Mouse (Mus musculus) embryonic fibroblast, embryonic 13.5 days (primary cell): ENCODE data around the gene Prickle4. TPM values are rescaled to one million over a fixed set of nuclear protein-coding genes. Genes with fewer than 3 reads are reported as not detected.

ENCODE experiments used
- H3K27ac ChIP-seq: 2 replicates; pipeline ENCODE4 v1.5.1; 2012; ENCODE audit warnings: low read length, control low read depth, inconsistent platforms; ENCODE audit not compliant: insufficient read depth
- H3K4me1 ChIP-seq: 2 replicates; pipeline ENCODE4 v1.6.1; 2011; ENCODE audit warnings: low read length; ENCODE audit not compliant: control insufficient read depth, insufficient read depth
- H3K4me3 ChIP-seq: 2 replicates; pipeline ENCODE4 v1.5.1; 2011; ENCODE audit warnings: mild to moderate bottlenecking, control low read depth, low read length; ENCODE audit not compliant: insufficient read depth
- CTCF ChIP-seq: IDR thresholded peaks from 2 replicates; pipeline ENCODE4 v1.5.1; 2011; ENCODE audit warnings: mild to moderate bottlenecking, control low read depth, low read length, moderate library complexity, borderline replicate concordance; ENCODE audit not compliant: insufficient read depth
- POLR2A ChIP-seq: IDR thresholded peaks from 2 replicates; pipeline ENCODE4 v1.6.1; 2011; ENCODE audit warnings: low read depth, mild to moderate bottlenecking, control low read depth, low read length, moderate library complexity
- polyA plus RNA-seq: library from polyadenylated mRNA; stranded (reverse); fragments of >200 nt; gene quantifications from 2 replicates; pipeline ENCODE4 v1.2.4, GENCODE M21; 2011; ENCODE audit warnings: low read depth; ENCODE audit not compliant: missing spikeins, insufficient read length

Gene Prickle4
- polyA plus RNA-seq, 1 experiment: not detected

- TF ChIP-seq POLR2A (no peak), CTCF (no peak)
- no peak overlapping the region for H3K27ac ChIP-seq
- no peak overlapping the region for H3K4me3 ChIP-seq
- H3K4me1 ChIP-seq: peaks cover 11% of the 10 kb centered on the region
Measured at GRCm38 (mm10) chr17:47691650-47692049, 2.9 kb downstream of the Prickle4 start.

GRCm38 (mm10) chr17:47689894-47690293, 4.6 kb downstream of the Prickle4 start:
- no peak for TF ChIP-seq CTCF
- no peak for TF ChIP-seq POLR2A
- H3K4me3 ChIP-seq: 0 out of 2 replicates have a peak overlapping the region, but pooled peaks have one; percentile 66

GRCm38 (mm10) chr17:47688608-47689575, 5.6 kb downstream of the Prickle4 start, which contains the start of gene Frs3:
TSS of gene Frs3 (plus strand) at chr17:47689030.
- Histone ChIP-seq H3K4me3 (peak within 1 kb of the TSS; percentile 83), H3K27ac (no peak within 1 kb of the TSS; the same call in 1 of the 2 replicates), H3K4me1 (peaks cover 6% of the 10 kb centered on the region; the same call in 1 of the 2 replicates)
- TF ChIP-seq POLR2A: peak; percentile 58
- TF ChIP-seq CTCF: no peak

More at GRCm38 (mm10) chr17:47689894-47690293, 4.6 kb downstream of the Prickle4 start:
- Histone ChIP-seq H3K4me1 (peaks cover 8% of the 10 kb centered on the region), H3K27ac (no peak overlapping the region)

GRCm38 (mm10) chr17:47688344-47688607, 6.3 kb downstream of the Prickle4 start, which contains the start of gene Tomm6:
TSS of gene Tomm6 (minus strand) at chr17:47688386.
- TF ChIP-seq CTCF (no peak), POLR2A (no peak)
- peak within 1 kb of the TSS; percentile 83 for H3K4me3 ChIP-seq
- H3K27ac ChIP-seq: peak within 1 kb of the TSS; percentile 19
- 0 out of 2 replicates have a peak, but pooled peaks cover 4% of the 10 kb centered on the region for H3K4me1 ChIP-seq

GRCm38 (mm10) chr17:47687409-47688343, 6.9 kb downstream of the Prickle4 start:
- 0 out of 2 replicates have a peak, but pooled peaks cover 4% of the 10 kb centered on the region for H3K4me1 ChIP-seq
- TF ChIP-seq POLR2A: peak; percentile 88
- TF ChIP-seq CTCF: no peak
- H3K27ac ChIP-seq: peak overlapping the region; percentile 19
- peak overlapping the region; percentile 83 for H3K4me3 ChIP-seq

- TF ChIP-seq POLR2A (no peak), CTCF (no peak)
- Histone ChIP-seq H3K27ac (no peak overlapping the region), H3K4me1 (0 out of 2 replicates have a peak, but pooled peaks cover 4% of the 10 kb centered on the region), H3K4me3 (no peak overlapping the region)
Measured at GRCm38 (mm10) chr17:47682836-47683235, 11.7 kb downstream of the Prickle4 start.

GRCm38 (mm10) chr17:47678702-47679101, 15.8 kb downstream of the Prickle4 start:
- no peak overlapping the region for H3K4me3 ChIP-seq
- H3K27ac ChIP-seq: no peak overlapping the region
- TF ChIP-seq CTCF (no peak), POLR2A (no peak)
- H3K4me1 ChIP-seq: no peaks in the 10 kb centered on the region; the same call in 1 of the 2 replicates

GRCm38 (mm10) chr17:47678238-47678637, 16.3 kb downstream of the Prickle4 start:
- Histone ChIP-seq H3K27ac (no peak overlapping the region), H3K4me3 (no peak overlapping the region), H3K4me1 (no peaks in the 10 kb centered on the region; the same call in 1 of the 2 replicates)
- no peak for TF ChIP-seq POLR2A
- TF ChIP-seq CTCF: no peak

GRCm38 (mm10) chr17:47676581-47676980, 18.0 kb downstream of the Prickle4 start:
- TF ChIP-seq CTCF (peak; percentile 55; the same call in 1 of the 2 replicates), POLR2A (no peak)
- Histone ChIP-seq H3K27ac (no peak overlapping the region), H3K4me3 (no peak overlapping the region), H3K4me1 (peaks cover 3% of the 10 kb centered on the region; the same call in 1 of the 2 replicates)

GRCm38 (mm10) chr17:47672311-47673111, 22.0 kb downstream of the Prickle4 start:
- Histone ChIP-seq H3K4me1 (peaks cover 3% of the 10 kb centered on the region; the same call in 1 of the 2 replicates), H3K27ac (no peak overlapping the region), H3K4me3 (peak overlapping the region; percentile 25)
- TF ChIP-seq POLR2A (peak; percentile 43; the same call in 1 of the 2 replicates), CTCF (no peak)
